Mouse (Mus musculus) olfactory bulb, adult 2 months (tissue): ENCODE measurements around the gene Syngr1.

Experiments used
- CTCF ChIP-seq: fragments of 200-500 bp; IDR thresholded peaks from 2 replicates; pipeline ENCODE4 v1.5.1; 2012; ENCODE audit warnings: low read depth, mild to moderate bottlenecking, low read length, moderate library complexity; ENCODE audit not compliant: insufficient read depth
- POLR2A ChIP-seq: fragments of 200-500 bp; IDR thresholded peaks from 2 replicates; pipeline ENCODE4 v1.6.1; 2012; ENCODE audit warnings: mild to moderate bottlenecking, low read depth, low read length, moderate library complexity; ENCODE audit not compliant: insufficient read depth

- TF ChIP-seq CTCF (no peak), POLR2A (no peak)
Observed at GRCm38 (mm10) chr15:80102495-80102894, 11.4 kb downstream of the Syngr1 start.
